Mouse (Mus musculus): Measurements from ENCODE around the gene Galk2. TPM values are rescaled to one million over a fixed set of nuclear protein-coding genes. Genes with fewer than 3 reads are reported as not detected.

The Galk2 gene
- polyA plus RNA-seq (2017; shearing (Covaris generic)), result 51.7 TPM

GRCm38 (mm10) chr2:125858521-125859280 lies at the start of gene Galk2, which contains the start of gene Cops2:
TSS of gene Galk2 (plus strand) at chr2:125859109.
TSS of gene Cops2 (minus strand) at chr2:125859139.

Other genes starting within 250 kb of the Galk2 start
- 13.5 TPM for gene Cep152, start 234.0 kb upstream of the Galk2 start, polyA plus RNA-seq (2017; shearing (Covaris generic))
- 17.2 TPM for gene Eid1, start 186.0 kb upstream of the Galk2 start, polyA plus RNA-seq (2017; shearing (Covaris generic))
- 0.17 TPM for gene Shc4, start 135.0 kb upstream of the Galk2 start, polyA plus RNA-seq (2017; shearing (Covaris generic))
- gene Secisbp2l, start 76.2 kb upstream of the Galk2 start, polyA plus RNA-seq (2017; shearing (Covaris generic)), result 23.7 TPM
- gene Cops2, start within 50 bp of the Galk2 start, polyA plus RNA-seq (2017; shearing (Covaris generic)), result 64.4 TPM
- gene Fgf7, start 175.5 kb downstream of the Galk2 start, polyA plus RNA-seq (2017; shearing (Covaris generic)), result 0.16 TPM

Data from activated CD4-positive, CD25-positive, alpha-beta regulatory T cell, adult 9 weeks (primary cell).